Mouse (Mus musculus) brain, embryonic 14.5 days (tissue): ENCODE data around the gene Il1rn. TPM values are rescaled to one million over a fixed set of nuclear protein-coding genes. Genes with fewer than 3 reads are reported as not detected.
A peak's percentile ranks its signal among the peaks of the same experiment; 100 is the strongest.

Experiments
- DNase-seq: peaks from one replicate; pipeline ENCODE4 v3.0.0-alpha.2; 2011; ENCODE audit warnings: low read depth
- CTCF ChIP-seq: fragments of 200-500 bp; IDR thresholded peaks from 2 replicates; pipeline ENCODE4 v1.5.1; 2012; ENCODE audit warnings: inconsistent platforms, mild to moderate bottlenecking, moderate library complexity, borderline replicate concordance; ENCODE audit not compliant: insufficient read depth, insufficient read length; ENCODE audit errors: extremely low read depth
- POLR2A ChIP-seq: fragments of 200-500 bp; IDR thresholded peaks from 2 replicates; pipeline ENCODE4 v1.6.1; 2012; ENCODE audit warnings: mild to moderate bottlenecking, inconsistent platforms, borderline replicate concordance; ENCODE audit not compliant: poor library complexity, insufficient read depth, insufficient read length, severe bottlenecking; ENCODE audit errors: extremely low read depth
- polyA plus RNA-seq: library from polyadenylated mRNA; depleted of rRNA; stranded (reverse); fragments of >200 nt; gene quantifications from 2 replicates; pipeline ENCODE4 v1.2.3, GENCODE M21; 2012; rRNA removed

The Il1rn gene
- polyA plus RNA-seq, result 0.08 and 0.15 TPM in 2 replicates

GRCm38 (mm10) chr2:24336545-24336944 is at the start of gene Il1rn:
Gene Il1rn (plus strand): TSS chr2:24336853.
- TF ChIP-seq POLR2A (no peak), CTCF (no peak)
- DNase-seq, result no peak

- TF ChIP-seq POLR2A (no peak), CTCF (no peak)
Measured at GRCm38 (mm10) chr2:24290896-24291295, 45.8 kb upstream of the Il1rn start, which contains the start of gene Il1f10. Gene Il1f10 (plus strand): TSS chr2:24291196.

GRCm38 (mm10) chr2:24294616-24295015 is 42.0 kb upstream of the Il1rn start:
- no peak for DNase-seq
- no peak for TF ChIP-seq POLR2A
- no peak for TF ChIP-seq CTCF

More at GRCm38 (mm10) chr2:24290896-24291295, 45.8 kb upstream of the Il1rn start, which contains the start of gene Il1f10:
- DNase-seq, result no peak

GRCm38 (mm10) chr2:24296837-24297236 is 39.8 kb upstream of the Il1rn start:
- TF ChIP-seq POLR2A (no peak), CTCF (peak; percentile 64; the same call in 1 of the 2 replicates)
- peak; percentile 82 for DNase-seq

GRCm38 (mm10) chr2:24311302-24312001 is 25.2 kb upstream of the Il1rn start:
- no peak for DNase-seq
- TF ChIP-seq CTCF (no peak), POLR2A (no peak)

- no peak for DNase-seq
- TF ChIP-seq CTCF (no peak), POLR2A (no peak)
Measured at GRCm38 (mm10) chr2:24316919-24317318, 19.7 kb upstream of the Il1rn start.

- TF ChIP-seq CTCF (no peak), POLR2A (no peak)
- DNase-seq, result no peak
Measured at GRCm38 (mm10) chr2:24317919-24318598, 18.6 kb upstream of the Il1rn start.

GRCm38 (mm10) chr2:24335333-24335732 is 1.3 kb upstream of the Il1rn start:
- DNase-seq, result no peak
- no peak for TF ChIP-seq POLR2A
- no peak for TF ChIP-seq CTCF

- DNase-seq, result no peak
- TF ChIP-seq POLR2A (no peak), CTCF (no peak)
Measured at GRCm38 (mm10) chr2:24341395-24341885, 4.8 kb downstream of the Il1rn start.

GRCm38 (mm10) chr2:24344619-24345018 is 8.0 kb downstream of the Il1rn start:
- TF ChIP-seq CTCF (no peak), POLR2A (no peak)

GRCm38 (mm10) chr2:24345056-24345455 is 8.4 kb downstream of the Il1rn start:
- no peak for TF ChIP-seq CTCF
- TF ChIP-seq POLR2A, result no peak

More at GRCm38 (mm10) chr2:24344619-24345018, 8.0 kb downstream of the Il1rn start:
- no peak for DNase-seq

More at GRCm38 (mm10) chr2:24345056-24345455, 8.4 kb downstream of the Il1rn start:
- DNase-seq, result no peak
